Mouse (Mus musculus) adipocyte (in vitro differentiated cells): ENCODE measurements around the gene Brpf1.

ENCODE experiments used
- DNase-seq: peaks from one replicate; pipeline ENCODE4 v3.0.0-alpha.2; 2016; ENCODE audit warnings: low spot score

Brpf1 gene

GRCm38 (mm10) chr6:113361476-113361875 is 54.5 kb downstream of the Brpf1 start:
- DNase-seq = no peak

- DNase-seq = no peak
Observed at GRCm38 (mm10) chr6:113362241-113362640, 55.3 kb downstream of the Brpf1 start.

GRCm38 (mm10) chr6:113364518-113365135 is 57.7 kb downstream of the Brpf1 start:
- peak; percentile 87 for DNase-seq

GRCm38 (mm10) chr6:113366639-113367038 is 59.7 kb downstream of the Brpf1 start:
- no peak for DNase-seq

- DNase-seq = no peak
Observed at GRCm38 (mm10) chr6:113367574-113367973, 60.6 kb downstream of the Brpf1 start.

- DNase-seq = no peak
Observed at GRCm38 (mm10) chr6:113368124-113368523, 61.2 kb downstream of the Brpf1 start.

GRCm38 (mm10) chr6:113368577-113368976 is 61.6 kb downstream of the Brpf1 start:
- DNase-seq = no peak

- no peak for DNase-seq
Observed at GRCm38 (mm10) chr6:113370194-113370929, 63.4 kb downstream of the Brpf1 start.

- no peak for DNase-seq
Observed at GRCm38 (mm10) chr6:113373491-113373890, 66.6 kb downstream of the Brpf1 start.
